Mouse (Mus musculus) adrenal gland, postnatal 10 days (tissue): Measurements from ENCODE around the gene 1700022I11Rik. TPM values are rescaled to one million over a fixed set of nuclear protein-coding genes. Genes with fewer than 3 reads are reported as not detected.

Experiments
- DNase-seq: peaks from one replicate; pipeline ENCODE4 v3.0.0; 2021; ENCODE audit warnings: mixed read lengths
- long read RNA-seq, 2 experiments: library from polyadenylated mRNA; stranded (forward); transcript quantifications; one replicate each; pipeline ENCODE4 v2.0.0; 2021
- total RNA-seq, 2 experiments: library from RNA; stranded (reverse); gene quantifications; 2 replicates each; pipeline ENCODE4 v1.2.3; 2021

The 1700022I11Rik gene
- total RNA-seq: not detected
- long read RNA-seq, experiment 1: 0 reads
- long read RNA-seq, experiment 2: 0 reads

GRCm38 (mm10) chr4:42969304-42969703 lies at the start of gene 1700022I11Rik:
TSS of gene 1700022I11Rik (plus strand) at chr4:42969604.
- DNase-seq: no peak

GRCm38 (mm10) chr4:42920726-42921125 lies 48.7 kb upstream of the 1700022I11Rik start:
- DNase-seq: no peak

- DNase-seq: no peak
These were observed 47.9 kb upstream of the 1700022I11Rik start for GRCm38 (mm10) chr4:42921536-42921935.

GRCm38 (mm10) chr4:42922056-42922455 lies 47.3 kb upstream of the 1700022I11Rik start:
- DNase-seq: no peak

- DNase-seq: no peak
These were observed 46.9 kb upstream of the 1700022I11Rik start for GRCm38 (mm10) chr4:42922461-42922860.

- DNase-seq: no peak
These were observed 45.2 kb upstream of the 1700022I11Rik start for GRCm38 (mm10) chr4:42924095-42924710.

- no peak for DNase-seq
These were observed 41.2 kb upstream of the 1700022I11Rik start for GRCm38 (mm10) chr4:42928209-42928608.

- no peak for DNase-seq
These were observed 40.5 kb upstream of the 1700022I11Rik start for GRCm38 (mm10) chr4:42928952-42929351.

GRCm38 (mm10) chr4:42932229-42932969 lies 37.0 kb upstream of the 1700022I11Rik start:
- no peak for DNase-seq

GRCm38 (mm10) chr4:42933630-42934029 lies 35.8 kb upstream of the 1700022I11Rik start:
- peak; percentile 72 for DNase-seq

- no peak for DNase-seq
These were observed 28.0 kb upstream of the 1700022I11Rik start for GRCm38 (mm10) chr4:42941396-42941795.

- DNase-seq: no peak
These were observed 26.1 kb upstream of the 1700022I11Rik start for GRCm38 (mm10) chr4:42943341-42943740.

- DNase-seq: no peak
These were observed 25.2 kb upstream of the 1700022I11Rik start for GRCm38 (mm10) chr4:42944185-42944584.

- DNase-seq: peak; percentile 72
These were observed 24.4 kb upstream of the 1700022I11Rik start for GRCm38 (mm10) chr4:42945043-42945442.

GRCm38 (mm10) chr4:42945445-42945844 lies 24.0 kb upstream of the 1700022I11Rik start:
- no peak for DNase-seq

GRCm38 (mm10) chr4:42945952-42946351 lies 23.5 kb upstream of the 1700022I11Rik start:
- DNase-seq: peak; percentile 62

GRCm38 (mm10) chr4:42946733-42947290 lies 22.6 kb upstream of the 1700022I11Rik start:
- no peak for DNase-seq

- no peak for DNase-seq
These were observed 20.9 kb upstream of the 1700022I11Rik start for GRCm38 (mm10) chr4:42948527-42948926.

- no peak for DNase-seq
These were observed 20.2 kb upstream of the 1700022I11Rik start for GRCm38 (mm10) chr4:42949051-42949675.

- DNase-seq: peak; percentile 99
These were observed 19.7 kb upstream of the 1700022I11Rik start, which contains the start of gene Dnajb5 for GRCm38 (mm10) chr4:42949676-42950051. TSS of gene Dnajb5 (plus strand) at chr4:42949814.

- peak; percentile 91 for DNase-seq
These were observed 19.3 kb upstream of the 1700022I11Rik start for GRCm38 (mm10) chr4:42950065-42950558.
